Mouse (Mus musculus) brain, embryonic 14.5 days (tissue): ENCODE measurements around the gene Gm2001.
"Not testable (repeated sequence)": the region's sequence is repeated elsewhere in the genome, so short reads cannot be mapped to it uniquely, and the experiment has no call there.

Source experiments
- CTCF ChIP-seq: fragments of 200-500 bp; IDR thresholded peaks from 2 replicates; pipeline ENCODE4 v1.5.1; 2012; ENCODE audit warnings: inconsistent platforms, mild to moderate bottlenecking, moderate library complexity, borderline replicate concordance; ENCODE audit not compliant: insufficient read depth, insufficient read length; ENCODE audit errors: extremely low read depth
- POLR2A ChIP-seq: fragments of 200-500 bp; IDR thresholded peaks from 2 replicates; pipeline ENCODE4 v1.6.1; 2012; ENCODE audit warnings: mild to moderate bottlenecking, inconsistent platforms, borderline replicate concordance; ENCODE audit not compliant: poor library complexity, insufficient read depth, insufficient read length, severe bottlenecking; ENCODE audit errors: extremely low read depth

DNA sequence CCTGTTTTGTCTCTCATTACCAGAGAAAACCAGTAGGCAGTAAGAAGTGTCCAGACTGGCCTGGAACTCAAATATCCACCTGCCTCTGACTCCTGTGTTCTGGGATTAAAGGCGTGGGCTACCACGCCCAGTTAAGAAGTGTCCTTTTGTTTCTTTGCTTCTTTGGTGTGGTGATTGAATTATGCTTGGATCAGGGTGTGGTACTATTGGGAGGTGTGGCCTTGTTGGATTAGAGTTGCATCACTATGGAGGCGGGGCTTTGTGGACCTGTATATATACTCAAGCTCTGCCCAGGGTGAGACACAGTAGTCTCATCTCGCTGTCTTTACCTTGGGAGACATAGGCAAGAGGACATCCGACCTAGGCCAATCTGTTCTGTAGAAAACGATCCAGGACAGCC, 25.9 kb downstream of the Gm2001 start, which contains the start of gene BB287469:
- not testable (repeated sequence) for TF ChIP-seq POLR2A, CTCF
